Mouse (Mus musculus) embryonic facial prominence, embryonic 10.5 days (tissue): ENCODE results near the gene Gtpbp8. TPM values are rescaled to one million over a fixed set of nuclear protein-coding genes. Genes with fewer than 3 reads are reported as not detected.

Source experiments
- DNase-seq: peaks from one replicate; pipeline ENCODE4 v3.0.0-alpha.2; 2017; ENCODE audit warnings: low spot score
- H3K27ac ChIP-seq: fragments of 300-500 bp; sonication (generic); replicated peaks from 2 replicates; pipeline ENCODE4 v1.5.1; 2016; ENCODE audit warnings: mild to moderate bottlenecking
- H3K27me3 ChIP-seq: fragments of 300-500 bp; sonication (generic); replicated peaks from 2 replicates; pipeline ENCODE4 v1.6.1; 2016; ENCODE audit warnings: low read depth, mild to moderate bottlenecking; ENCODE audit not compliant: poor library complexity, severe bottlenecking
- H3K36me3 ChIP-seq: fragments of 300-500 bp; sonication (generic); replicated peaks from 2 replicates; pipeline ENCODE4 v1.6.1; 2016; ENCODE audit warnings: mild to moderate bottlenecking, moderate library complexity
- H3K4me1 ChIP-seq: fragments of 300-500 bp; sonication (generic); 2 replicates; pipeline ENCODE4 v1.6.1; 2016
- H3K4me3 ChIP-seq: fragments of 300-500 bp; sonication (generic); 2 replicates; pipeline ENCODE4 v1.5.1; 2016; ENCODE audit warnings: mild to moderate bottlenecking, moderate library complexity
- H3K9me3 ChIP-seq: fragments of 300-500 bp; sonication (generic); 2 replicates; pipeline ENCODE4 v1.6.1; 2016; ENCODE audit warnings: mild to moderate bottlenecking
- WGBS: fragments of 180-500 bp; shearing (Covaris S2); methylation state at CpG from one replicate; pipeline ENCODE4 v1.1.7; 2016; 5-methylcytosine and 5-hydroxymethylcytosine counted together
- polyA plus RNA-seq: library from polyadenylated mRNA; unstranded; fragments of >200 nt; fragmentation: Nextera tagmentation; extraction: Ambion mirVana; gene quantifications from 2 replicates; pipeline ENCODE4 v1.2.1, GENCODE M21; 2016

Gtpbp8 gene
- polyA plus RNA-seq = 24.8 and 26.7 TPM in 2 replicates

DNA sequence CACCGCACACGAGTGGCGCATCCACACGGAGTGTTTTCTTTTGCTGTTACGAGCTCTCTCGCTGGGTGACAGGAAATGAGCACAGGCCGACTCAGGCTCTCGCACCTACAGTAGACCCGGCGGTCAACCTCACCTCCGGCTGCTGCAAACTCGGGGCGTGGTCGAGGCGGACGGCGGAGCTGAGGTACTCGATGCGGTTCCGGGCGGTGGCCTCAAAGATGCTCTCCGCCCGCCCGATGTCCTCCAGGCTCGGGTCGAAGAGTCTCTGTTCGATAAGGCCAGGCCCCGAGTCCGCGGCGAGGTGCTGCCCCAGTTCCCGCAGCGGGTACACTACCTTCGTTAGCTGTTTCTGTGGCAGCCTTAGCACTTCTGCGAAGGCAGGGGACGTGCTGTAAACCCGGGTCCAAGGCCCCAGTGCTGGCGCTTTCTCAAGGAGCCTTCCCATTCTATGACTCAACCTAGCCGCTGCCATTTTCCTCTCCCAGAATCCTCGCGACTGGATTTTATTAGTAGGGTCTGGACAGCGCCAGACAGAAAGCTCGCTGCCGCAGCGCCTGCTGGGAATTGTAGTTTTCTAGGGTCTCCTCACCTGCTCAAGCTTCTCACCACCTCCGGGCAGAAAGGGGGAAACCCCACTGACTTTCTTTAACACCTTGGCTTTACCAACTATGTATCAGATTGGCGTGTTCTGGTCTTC lies at the start of gene Gtpbp8:
TSS of gene Gtpbp8 (minus strand) at position 498 of the 697 bp plus-strand sequence.
- H3K36me3 ChIP-seq = peaks cover 18% of the 10 kb centered on the region
- no peaks in the 10 kb centered on the region for H3K9me3 ChIP-seq
- under 1% methylated on average over 47 of the region's 47 CpGs for WGBS
- no peaks in the 10 kb centered on the region for H3K27me3 ChIP-seq
- peak within 1 kb of the TSS; percentile 90 for H3K4me3 ChIP-seq
- peak within 1 kb of the TSS; percentile 96 for H3K27ac ChIP-seq
- peak; percentile 85 for DNase-seq
- peaks cover 18% of the 10 kb centered on the region for H3K4me1 ChIP-seq

DNA sequence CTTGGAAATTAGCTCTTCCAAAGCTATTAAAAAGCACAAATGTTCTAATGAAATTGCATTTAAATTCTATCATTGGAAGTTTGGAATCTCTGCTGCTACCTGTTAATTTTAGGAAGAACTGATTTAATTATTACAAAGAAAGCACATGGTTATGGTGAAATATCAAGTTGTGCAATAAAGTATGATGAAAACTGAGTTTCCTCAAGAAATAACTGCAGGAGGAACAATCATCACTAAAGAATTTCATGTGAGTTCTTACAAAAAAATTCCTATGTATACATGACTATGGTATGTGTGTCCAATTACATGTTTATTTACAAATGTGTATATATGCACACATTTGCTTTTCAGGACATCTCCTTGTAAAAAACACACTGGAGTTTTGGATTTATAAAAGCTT lies 48.3 kb upstream of the Gtpbp8 start:
- Histone ChIP-seq H3K4me1 (no peaks in the 10 kb centered on the region), H3K4me3 (no peak overlapping the region), H3K27me3 (no peaks in the 10 kb centered on the region), H3K27ac (no peak overlapping the region), H3K9me3 (no peaks in the 10 kb centered on the region), H3K36me3 (no peaks in the 10 kb centered on the region)
- no peak for DNase-seq

DNA sequence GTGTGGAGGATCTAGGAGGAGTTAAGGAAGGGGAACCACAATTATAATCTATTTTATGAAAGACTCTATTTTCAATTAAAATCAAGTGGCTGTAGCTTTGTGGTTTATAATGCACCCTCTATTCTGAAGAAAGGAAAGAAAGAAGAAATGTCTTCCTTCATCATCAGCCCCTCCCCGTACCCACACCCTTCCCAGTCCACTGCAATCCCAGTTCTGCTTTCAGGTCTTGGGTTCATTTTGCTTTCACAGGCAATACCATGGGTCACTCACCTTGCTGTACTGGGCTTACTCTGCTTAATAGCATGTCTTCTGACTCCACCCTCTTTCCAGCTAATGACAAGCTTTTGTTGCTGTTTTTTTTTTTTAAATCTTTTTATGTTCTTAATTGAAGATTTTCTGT lies 40.8 kb upstream of the Gtpbp8 start:
- Histone ChIP-seq H3K4me3 (no peak overlapping the region), H3K27ac (no peak overlapping the region), H3K9me3 (no peaks in the 10 kb centered on the region), H3K4me1 (no peaks in the 10 kb centered on the region), H3K27me3 (no peaks in the 10 kb centered on the region), H3K36me3 (no peaks in the 10 kb centered on the region)
- DNase-seq = no peak
- 87% methylated on average over 1 of the region's 1 CpGs for whole genome bisulfite sequencing

DNA sequence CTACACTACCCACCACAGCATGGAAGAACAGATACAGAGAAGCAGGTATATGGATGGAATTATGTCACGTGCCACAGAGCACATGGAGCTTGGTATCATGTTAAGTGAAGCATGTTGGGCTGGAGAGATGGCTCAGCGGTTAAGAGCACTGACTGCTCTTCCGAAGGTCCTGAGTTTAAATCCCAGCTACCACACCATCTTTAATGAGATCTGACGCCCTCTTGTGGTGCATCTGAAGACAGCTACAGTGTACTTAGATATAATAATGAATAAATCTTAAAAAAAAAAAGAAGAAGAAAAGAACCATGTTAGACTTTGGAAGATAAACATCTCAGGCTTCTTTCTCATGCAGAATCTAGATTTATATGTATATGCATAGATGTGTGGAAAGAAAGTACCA lies 34.6 kb upstream of the Gtpbp8 start:
- Histone ChIP-seq H3K36me3 (no peaks in the 10 kb centered on the region), H3K27ac (no peak overlapping the region), H3K9me3 (no peaks in the 10 kb centered on the region), H3K4me3 (no peak overlapping the region), H3K4me1 (no peaks in the 10 kb centered on the region), H3K27me3 (no peaks in the 10 kb centered on the region)
- no peak for DNase-seq
- 67% methylated on average over 4 of the region's 4 CpGs for WGBS

DNA sequence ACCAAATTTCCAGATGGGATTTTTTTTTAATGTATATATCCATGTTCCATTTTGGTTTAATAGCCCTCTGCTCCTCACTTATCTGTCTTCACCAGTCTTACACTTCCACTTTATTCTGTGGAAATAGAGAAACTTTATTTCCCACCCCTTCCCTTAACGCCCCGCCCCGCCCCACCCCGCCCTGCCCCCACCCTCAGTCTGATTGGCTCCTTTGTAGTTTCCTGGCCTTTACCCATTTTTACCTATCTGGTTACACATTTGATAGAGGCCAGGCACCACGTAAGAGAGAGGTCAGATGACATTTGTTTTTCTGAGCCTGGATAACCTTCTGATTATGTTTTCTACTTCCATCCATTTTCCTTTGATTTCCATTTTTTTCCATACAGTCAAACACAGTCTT lies 33.3 kb upstream of the Gtpbp8 start:
- no peaks in the 10 kb centered on the region for H3K27me3 ChIP-seq

DNA sequence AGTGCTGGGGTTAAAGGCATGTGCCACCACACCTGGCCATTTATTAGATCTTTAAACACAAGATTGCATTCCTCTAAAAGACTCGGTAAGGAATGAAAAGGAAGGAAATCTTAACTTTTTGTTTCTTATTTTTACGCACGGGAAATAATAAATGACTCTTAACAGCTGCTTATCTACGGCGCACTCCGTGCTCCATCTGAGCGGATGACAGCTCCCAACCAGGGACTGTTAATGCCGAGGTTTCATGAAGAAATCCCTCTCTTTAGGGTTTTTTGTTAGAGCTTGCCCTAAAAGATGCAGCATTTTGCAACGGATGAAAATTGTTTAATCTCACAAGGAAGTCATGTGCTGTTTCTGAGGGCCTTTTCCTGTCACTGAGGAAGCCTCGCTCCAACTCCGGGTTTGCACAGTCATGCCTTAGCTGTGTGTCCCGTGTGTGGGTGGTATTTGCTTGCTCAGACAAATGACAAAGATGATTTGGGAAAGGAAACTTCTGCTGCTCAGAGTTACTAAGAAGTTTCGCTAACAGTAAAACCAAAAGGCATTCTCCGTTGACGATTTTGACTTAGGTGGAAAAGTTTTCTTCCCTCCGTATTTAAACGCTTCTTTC lies 32.5 kb upstream of the Gtpbp8 start:
- Histone ChIP-seq H3K36me3 (no peaks in the 10 kb centered on the region), H3K4me3 (no peak overlapping the region), H3K27ac (no peak overlapping the region), H3K9me3 (no peaks in the 10 kb centered on the region), H3K27me3 (no peaks in the 10 kb centered on the region), H3K4me1 (no peaks in the 10 kb centered on the region)
- 88% methylated on average over 17 of the region's 17 CpGs for WGBS
- no peak for DNase-seq

More for the DNA sequence above, 33.3 kb upstream of the Gtpbp8 start:
- DNase-seq = no peak
- 88% methylated on average over 5 of the region's 5 CpGs for WGBS
- H3K4me3 ChIP-seq = no peak overlapping the region
- H3K36me3 ChIP-seq = no peaks in the 10 kb centered on the region
- H3K4me1 ChIP-seq = no peaks in the 10 kb centered on the region
- H3K9me3 ChIP-seq = no peaks in the 10 kb centered on the region
- no peak overlapping the region for H3K27ac ChIP-seq

DNA sequence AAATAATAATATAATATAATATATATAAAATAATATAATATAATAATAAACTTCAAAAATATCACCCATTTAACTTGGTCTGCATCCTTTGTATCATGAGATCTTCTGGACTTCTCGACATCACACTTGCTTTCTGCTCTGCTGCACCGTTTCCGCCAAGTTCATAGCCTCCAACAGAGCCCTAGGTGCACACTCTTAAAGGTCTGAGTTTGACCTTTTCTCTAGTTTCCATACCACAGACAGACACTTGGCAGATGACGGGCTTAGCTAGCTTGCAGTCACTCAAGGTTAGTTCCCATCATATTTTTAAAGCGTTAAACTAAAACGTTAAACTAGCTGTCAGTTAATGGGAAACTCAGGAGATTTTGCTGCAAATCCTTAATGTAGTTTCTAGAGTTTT lies 28.0 kb upstream of the Gtpbp8 start:
- H3K27ac ChIP-seq = no peak overlapping the region
- WGBS = 88% methylated on average over 6 of the region's 6 CpGs

DNA sequence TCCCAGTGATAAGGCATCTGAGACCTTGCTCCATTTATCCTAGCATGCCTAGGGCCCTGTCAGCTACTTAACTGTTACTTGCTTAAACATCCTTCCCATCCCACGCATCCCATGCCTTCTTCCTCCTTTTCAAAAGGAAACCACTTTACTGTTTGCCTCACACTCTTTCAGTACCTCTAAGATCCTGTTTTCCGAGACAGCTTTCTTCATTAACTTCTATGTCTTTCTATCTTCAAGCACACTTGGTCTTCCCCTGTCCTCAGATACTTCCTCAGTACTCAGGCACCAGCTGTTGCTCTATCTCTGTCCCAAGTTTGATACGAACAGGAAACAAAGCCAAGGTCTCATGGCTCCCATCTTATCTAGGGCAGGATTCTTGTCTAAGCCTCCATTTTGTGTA lies 27.5 kb upstream of the Gtpbp8 start:
- no peaks in the 10 kb centered on the region for H3K4me1 ChIP-seq
- H3K27me3 ChIP-seq = no peaks in the 10 kb centered on the region
- 84% methylated on average over 3 of the region's 3 CpGs for WGBS
- H3K9me3 ChIP-seq = no peaks in the 10 kb centered on the region
- no peak for DNase-seq
- no peaks in the 10 kb centered on the region for H3K36me3 ChIP-seq
- H3K4me3 ChIP-seq = no peak overlapping the region
- H3K27ac ChIP-seq = no peak overlapping the region

More for the DNA sequence above, 28.0 kb upstream of the Gtpbp8 start:
- no peaks in the 10 kb centered on the region for H3K4me1 ChIP-seq
- H3K27me3 ChIP-seq = no peaks in the 10 kb centered on the region
- H3K9me3 ChIP-seq = no peaks in the 10 kb centered on the region
- no peaks in the 10 kb centered on the region for H3K36me3 ChIP-seq
- H3K4me3 ChIP-seq = no peak overlapping the region
- no peak for DNase-seq

DNA sequence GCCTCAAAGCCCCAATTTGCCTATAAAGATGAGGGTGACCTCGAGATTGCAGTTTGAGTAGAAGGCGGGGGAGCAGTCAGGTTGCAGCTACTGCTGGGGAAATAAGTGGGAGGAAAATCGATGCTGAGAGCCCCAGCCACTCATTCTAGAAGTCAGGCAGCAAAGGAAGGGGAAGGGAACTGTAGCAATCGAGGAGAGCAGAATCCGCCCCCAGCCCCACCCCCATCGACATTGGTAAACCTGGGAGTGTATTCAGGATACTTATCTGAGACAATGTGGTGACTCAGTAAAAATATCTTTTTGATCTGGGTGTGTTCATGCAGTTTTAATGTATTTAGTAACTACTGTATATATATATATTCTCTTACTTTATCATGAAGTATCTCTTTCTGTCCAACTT lies 26.4 kb upstream of the Gtpbp8 start:
- Histone ChIP-seq H3K36me3 (no peaks in the 10 kb centered on the region), H3K4me3 (no peak overlapping the region), H3K4me1 (no peaks in the 10 kb centered on the region), H3K27me3 (no peaks in the 10 kb centered on the region), H3K27ac (no peak overlapping the region), H3K9me3 (no peaks in the 10 kb centered on the region)
- DNase-seq = no peak
- WGBS = 82% methylated on average over 6 of the region's 6 CpGs

DNA sequence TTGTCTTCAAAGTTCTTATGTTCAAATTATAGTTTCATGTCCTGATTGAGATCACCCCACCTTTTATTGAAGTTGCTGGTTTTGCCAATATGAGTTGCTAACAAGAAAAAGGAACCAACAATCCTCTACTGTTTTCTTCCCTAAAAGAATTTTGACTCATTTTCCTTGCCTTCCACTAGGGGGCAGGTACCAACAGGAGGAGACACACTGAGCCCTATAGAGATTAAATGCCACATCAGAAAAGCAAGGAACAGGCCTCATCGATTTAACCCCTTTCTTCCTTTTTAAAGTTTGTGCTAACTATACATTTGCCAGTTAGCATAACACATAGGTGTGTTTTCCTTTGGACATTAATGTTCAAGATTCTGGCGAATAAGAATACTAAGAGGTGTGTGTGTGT lies 21.8 kb upstream of the Gtpbp8 start:
- Histone ChIP-seq H3K36me3 (no peaks in the 10 kb centered on the region), H3K27ac (no peak overlapping the region), H3K4me3 (no peak overlapping the region), H3K9me3 (no peaks in the 10 kb centered on the region), H3K27me3 (no peaks in the 10 kb centered on the region), H3K4me1 (no peaks in the 10 kb centered on the region)
- 60% methylated on average over 2 of the region's 2 CpGs for WGBS
- DNase-seq = no peak

DNA sequence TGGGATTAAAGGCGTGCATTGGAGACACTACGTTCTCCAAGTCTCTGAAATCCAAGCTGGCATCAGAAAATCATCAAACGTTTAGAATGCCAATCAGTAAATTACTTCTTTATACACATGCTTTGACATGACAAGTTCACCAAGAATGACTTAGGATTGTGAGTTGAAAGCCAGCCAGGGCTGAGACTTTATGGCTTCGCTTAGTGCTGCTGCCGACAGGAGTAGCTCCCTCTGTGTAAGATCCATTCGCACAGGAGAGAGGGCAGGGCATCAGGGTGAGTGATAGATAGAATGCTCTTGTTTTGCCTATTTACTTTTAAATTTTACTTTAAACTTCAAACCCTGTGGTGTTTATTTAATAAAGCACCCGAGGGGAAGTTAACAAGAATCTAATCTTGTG lies 21.3 kb upstream of the Gtpbp8 start:
- Histone ChIP-seq H3K36me3 (no peaks in the 10 kb centered on the region), H3K9me3 (no peaks in the 10 kb centered on the region), H3K4me1 (no peaks in the 10 kb centered on the region), H3K27ac (no peak overlapping the region), H3K4me3 (no peak overlapping the region), H3K27me3 (no peaks in the 10 kb centered on the region)
- WGBS = 90% methylated on average over 7 of the region's 7 CpGs
- DNase-seq = no peak

DNA sequence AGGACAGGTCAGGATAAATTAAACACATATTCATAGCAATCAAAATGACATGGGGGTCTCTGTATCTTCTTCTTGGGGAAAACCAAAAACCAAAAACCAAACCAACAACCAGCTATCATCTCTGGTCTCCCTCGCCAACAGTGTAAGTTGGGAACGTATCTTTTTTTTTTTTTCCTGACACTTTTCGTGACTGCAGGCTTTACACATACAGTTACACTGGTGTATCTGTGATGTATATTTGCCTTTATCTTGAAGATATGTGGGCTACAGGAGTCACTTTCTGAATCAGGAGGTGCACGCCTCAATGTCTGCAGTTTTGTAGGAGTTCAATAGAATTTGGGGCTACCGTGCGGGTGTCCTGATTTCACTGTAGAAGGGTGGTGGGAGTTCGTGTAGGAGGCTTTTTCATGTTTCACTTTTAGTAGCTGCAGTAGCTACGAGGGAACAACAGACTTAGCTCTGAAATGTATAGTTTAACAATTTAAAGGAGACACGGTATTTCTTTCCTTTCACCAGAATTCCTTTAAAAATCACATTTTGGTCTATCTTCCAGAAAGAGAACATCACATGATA lies 20.2 kb upstream of the Gtpbp8 start:
- no peaks in the 10 kb centered on the region for H3K9me3 ChIP-seq
- no peak overlapping the region for H3K4me3 ChIP-seq
- no peak overlapping the region for H3K27ac ChIP-seq
- H3K27me3 ChIP-seq = no peaks in the 10 kb centered on the region
- DNase-seq = no peak
- 89% methylated on average over 9 of the region's 9 CpGs for WGBS
- H3K36me3 ChIP-seq = no peaks in the 10 kb centered on the region
- H3K4me1 ChIP-seq = no peaks in the 10 kb centered on the region
